Mouse (Mus musculus): ENCODE results near the gene Grik2. TPM values are rescaled to one million over a fixed set of nuclear protein-coding genes. Genes with fewer than 3 reads are reported as not detected.

Gene Grik2
- polyA plus RNA-seq (2016; fragmentation: Nextera tagmentation; extraction: Ambion mirVana): 17.0 and 20.3 TPM in 2 replicates

- peak within 1 kb of the TSS; percentile 66 for H3K4me2 ChIP-seq (replicated peaks)
- H3K9me3 ChIP-seq: no peaks in the 10 kb centered on the region
- H3K9ac ChIP-seq: peak within 1 kb of the TSS; percentile 78
- WGBS: under 1% methylated on average over 41 of the region's 41 CpGs
- no peaks in the 10 kb centered on the region for H3K36me3 ChIP-seq
- peak within 1 kb of the TSS; percentile 72 for H3K4me3 ChIP-seq
- peak; percentile 86 for ATAC-seq (ENCODE audit: low FRiP score, low read depth)
- H3K27me3 ChIP-seq (replicated peaks): 0 out of 2 replicates have a peak, but pooled peaks cover 4% of the 10 kb centered on the region
- peaks cover 12% of the 10 kb centered on the region; the same call in 1 of the 2 replicates for H3K4me1 ChIP-seq
- H3K27ac ChIP-seq: peak within 1 kb of the TSS; percentile 62; the same call in 1 of the 2 replicates
These were observed at the start of gene Grik2 for GRCm38 (mm10) chr10:49788381-49788906. Gene Grik2, minus strand, starts transcription at chr10:49788766.

DNA sequence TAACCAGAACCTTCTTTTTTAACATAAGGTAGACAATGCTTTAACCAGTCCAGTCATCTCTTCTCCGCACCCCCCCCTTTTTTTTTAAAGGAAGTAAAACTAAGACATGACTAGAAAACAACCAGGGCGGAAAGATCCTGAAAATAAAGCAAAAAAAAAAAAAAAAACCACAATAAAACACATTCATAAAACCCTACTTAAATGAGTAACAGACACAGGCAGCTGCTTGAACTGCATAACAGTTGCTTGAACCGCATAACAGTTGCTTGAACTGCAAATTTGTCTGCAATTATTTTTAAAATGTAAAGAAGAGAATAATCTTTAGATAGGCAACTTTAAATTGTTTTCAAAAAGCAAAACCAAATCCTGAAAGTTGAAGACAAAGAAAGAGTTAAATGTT is 45.8 kb upstream of the Grik2 start:
- Histone ChIP-seq H3K4me3 (no peak overlapping the region), H3K27me3 (replicated peaks) (no peaks in the 10 kb centered on the region), H3K4me2 (replicated peaks) (no peak overlapping the region), H3K36me3 (no peaks in the 10 kb centered on the region), H3K27ac (no peak overlapping the region), H3K9ac (no peak overlapping the region), H3K9me3 (no peaks in the 10 kb centered on the region), H3K4me1 (no peaks in the 10 kb centered on the region)
- ATAC-seq (ENCODE audit: low FRiP score, low read depth): no peak
- 87% methylated on average over 3 of the region's 3 CpGs for WGBS

- Histone ChIP-seq H3K36me3 (no peaks in the 10 kb centered on the region), H3K9ac (no peak overlapping the region), H3K27ac (no peak overlapping the region), H3K27me3 (replicated peaks) (no peaks in the 10 kb centered on the region), H3K4me1 (no peaks in the 10 kb centered on the region), H3K4me2 (replicated peaks) (no peak overlapping the region), H3K4me3 (no peak overlapping the region), H3K9me3 (no peaks in the 10 kb centered on the region)
- no peak for ATAC-seq (ENCODE audit: low FRiP score, low read depth)
These were observed 18.7 kb upstream of the Grik2 start for GRCm38 (mm10) chr10:49807276-49807675.

- no peaks in the 10 kb centered on the region for H3K9me3 ChIP-seq
- ATAC-seq (ENCODE audit: low FRiP score, low read depth): no peak
- H3K4me3 ChIP-seq: no peak overlapping the region
- H3K36me3 ChIP-seq: no peaks in the 10 kb centered on the region
- no peak overlapping the region for H3K27ac ChIP-seq
- WGBS: 80% methylated on average over 1 of the region's 1 CpGs
- no peaks in the 10 kb centered on the region for H3K27me3 ChIP-seq (replicated peaks)
- no peak overlapping the region for H3K4me2 ChIP-seq (replicated peaks)
- no peaks in the 10 kb centered on the region for H3K4me1 ChIP-seq
- H3K9ac ChIP-seq: no peak overlapping the region
These were observed 12.4 kb upstream of the Grik2 start for GRCm38 (mm10) chr10:49801001-49801400.

- Histone ChIP-seq H3K36me3 (no peaks in the 10 kb centered on the region), H3K4me1 (0 out of 2 replicates have a peak, but pooled peaks cover 6% of the 10 kb centered on the region), H3K27me3 (replicated peaks) (0 out of 2 replicates have a peak, but pooled peaks cover 4% of the 10 kb centered on the region), H3K9ac (no peak overlapping the region), H3K27ac (no peak overlapping the region), H3K9me3 (no peaks in the 10 kb centered on the region), H3K4me2 (replicated peaks) (no peak overlapping the region), H3K4me3 (no peak overlapping the region)
- no peak for ATAC-seq (ENCODE audit: low FRiP score, low read depth)
These were observed 5.6 kb upstream of the Grik2 start for GRCm38 (mm10) chr10:49794129-49794528.

- Histone ChIP-seq H3K36me3 (no peaks in the 10 kb centered on the region), H3K9ac (no peak overlapping the region), H3K4me3 (no peak overlapping the region), H3K27ac (no peak overlapping the region), H3K4me2 (replicated peaks) (no peak overlapping the region), H3K4me1 (0 out of 2 replicates have a peak, but pooled peaks cover 6% of the 10 kb centered on the region), H3K27me3 (replicated peaks) (0 out of 2 replicates have a peak, but pooled peaks cover 4% of the 10 kb centered on the region), H3K9me3 (no peaks in the 10 kb centered on the region)
- 21% methylated on average over 8 of the region's 8 CpGs for WGBS
- ATAC-seq (ENCODE audit: low FRiP score, low read depth): no peak
These were observed 1.8 kb upstream of the Grik2 start for GRCm38 (mm10) chr10:49790326-49790725.

GRCm38 (mm10) chr10:49789711-49790110 is 1.1 kb upstream of the Grik2 start:
- Histone ChIP-seq H3K4me3 (no peak overlapping the region), H3K4me2 (replicated peaks) (peak overlapping the region; percentile 66; the same call in 1 of the 2 replicates), H3K9ac (no peak overlapping the region)

DNA sequence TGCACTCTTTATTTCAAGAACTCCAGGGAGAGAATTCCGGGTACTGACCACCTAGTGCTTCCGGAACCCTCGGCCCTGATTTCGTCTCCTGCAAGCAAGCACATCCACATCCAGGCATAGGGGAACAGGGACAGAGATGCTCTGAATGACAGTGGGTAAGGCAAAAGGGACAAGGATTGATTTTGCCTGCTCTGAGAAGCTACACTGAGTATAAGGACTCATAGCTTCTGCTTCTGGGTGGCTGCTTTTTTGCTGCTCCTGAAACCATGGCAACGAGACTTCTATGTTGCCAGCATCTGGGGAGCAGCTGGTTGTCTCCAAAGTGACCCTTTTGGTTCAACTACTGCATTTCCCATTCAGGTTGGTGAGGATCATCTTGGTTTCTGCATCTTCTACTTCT is 348 bp upstream of the Grik2 start:
- WGBS: 9% methylated on average over 5 of the region's 5 CpGs
- H3K9me3 ChIP-seq: no peaks in the 10 kb centered on the region

More at GRCm38 (mm10) chr10:49789711-49790110, 1.1 kb upstream of the Grik2 start:
- H3K27me3 ChIP-seq (replicated peaks): 0 out of 2 replicates have a peak, but pooled peaks cover 4% of the 10 kb centered on the region
- ATAC-seq (ENCODE audit: low FRiP score, low read depth): no peak
- H3K4me1 ChIP-seq: 0 out of 2 replicates have a peak, but pooled peaks cover 6% of the 10 kb centered on the region
- H3K9me3 ChIP-seq: no peaks in the 10 kb centered on the region
- WGBS: 51% methylated on average over 4 of the region's 4 CpGs
- no peak overlapping the region for H3K27ac ChIP-seq
- H3K36me3 ChIP-seq: no peaks in the 10 kb centered on the region

DNA sequence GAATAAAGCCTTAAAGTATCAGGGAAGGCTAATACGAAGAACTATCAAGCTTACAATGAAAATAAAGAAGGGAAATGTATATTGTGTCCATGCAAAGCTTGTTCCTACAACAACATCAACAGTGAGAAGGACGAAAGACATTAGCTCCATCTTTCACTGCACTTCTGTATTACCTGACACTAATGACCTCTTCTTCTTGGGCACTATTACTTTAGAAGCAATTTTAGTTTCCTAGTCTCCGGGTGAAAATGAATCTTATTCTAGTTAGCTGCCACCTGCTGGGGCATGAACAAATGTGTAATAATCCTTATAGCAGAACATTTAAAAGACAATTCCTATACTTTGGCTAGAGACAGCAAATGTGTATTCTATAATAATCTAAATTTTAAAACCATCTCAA is 1.9 kb downstream of the Grik2 start:
- Histone ChIP-seq H3K27ac (no peak overlapping the region), H3K4me3 (peak overlapping the region; percentile 21), H3K9me3 (no peaks in the 10 kb centered on the region), H3K27me3 (replicated peaks) (0 out of 2 replicates have a peak, but pooled peaks cover 4% of the 10 kb centered on the region), H3K4me2 (replicated peaks) (peak overlapping the region; percentile 33), H3K36me3 (no peaks in the 10 kb centered on the region), H3K9ac (no peak overlapping the region), H3K4me1 (peaks cover 21% of the 10 kb centered on the region; the same call in 1 of the 2 replicates)
- ATAC-seq (ENCODE audit: low FRiP score, low read depth): no peak
- whole genome bisulfite sequencing: 41% methylated on average over 3 of the region's 3 CpGs

More for the DNA sequence above, 348 bp upstream of the Grik2 start:
- Histone ChIP-seq H3K27ac (no peak overlapping the region), H3K27me3 (replicated peaks) (0 out of 2 replicates have a peak, but pooled peaks cover 4% of the 10 kb centered on the region), H3K4me2 (replicated peaks) (peak overlapping the region; percentile 66), H3K4me3 (peak overlapping the region; percentile 72), H3K36me3 (no peaks in the 10 kb centered on the region), H3K9ac (peak overlapping the region; percentile 78; the same call in 1 of the 2 replicates), H3K4me1 (peaks cover 7% of the 10 kb centered on the region; the same call in 1 of the 2 replicates)
- ATAC-seq (ENCODE audit: low FRiP score, low read depth): no peak; the same call in 1 of the 2 replicates

- peak overlapping the region; percentile 36; the same call in 1 of the 2 replicates for H3K4me2 ChIP-seq (replicated peaks)
- whole genome bisulfite sequencing: 41% methylated on average over 2 of the region's 2 CpGs
These were observed 3.1 kb downstream of the Grik2 start for GRCm38 (mm10) chr10:49785477-49785876.

GRCm38 (mm10) chr10:49784831-49785230 is 3.7 kb downstream of the Grik2 start:
- H3K4me3 ChIP-seq: no peak overlapping the region

More at GRCm38 (mm10) chr10:49785477-49785876, 3.1 kb downstream of the Grik2 start:
- H3K9me3 ChIP-seq: no peaks in the 10 kb centered on the region
- H3K27ac ChIP-seq: no peak overlapping the region
- H3K27me3 ChIP-seq (replicated peaks): 0 out of 2 replicates have a peak, but pooled peaks cover 4% of the 10 kb centered on the region
- no peak overlapping the region for H3K9ac ChIP-seq
- peaks cover 19% of the 10 kb centered on the region for H3K4me1 ChIP-seq
- H3K36me3 ChIP-seq: no peaks in the 10 kb centered on the region
- ATAC-seq (ENCODE audit: low FRiP score, low read depth): no peak
- no peak overlapping the region for H3K4me3 ChIP-seq

DNA sequence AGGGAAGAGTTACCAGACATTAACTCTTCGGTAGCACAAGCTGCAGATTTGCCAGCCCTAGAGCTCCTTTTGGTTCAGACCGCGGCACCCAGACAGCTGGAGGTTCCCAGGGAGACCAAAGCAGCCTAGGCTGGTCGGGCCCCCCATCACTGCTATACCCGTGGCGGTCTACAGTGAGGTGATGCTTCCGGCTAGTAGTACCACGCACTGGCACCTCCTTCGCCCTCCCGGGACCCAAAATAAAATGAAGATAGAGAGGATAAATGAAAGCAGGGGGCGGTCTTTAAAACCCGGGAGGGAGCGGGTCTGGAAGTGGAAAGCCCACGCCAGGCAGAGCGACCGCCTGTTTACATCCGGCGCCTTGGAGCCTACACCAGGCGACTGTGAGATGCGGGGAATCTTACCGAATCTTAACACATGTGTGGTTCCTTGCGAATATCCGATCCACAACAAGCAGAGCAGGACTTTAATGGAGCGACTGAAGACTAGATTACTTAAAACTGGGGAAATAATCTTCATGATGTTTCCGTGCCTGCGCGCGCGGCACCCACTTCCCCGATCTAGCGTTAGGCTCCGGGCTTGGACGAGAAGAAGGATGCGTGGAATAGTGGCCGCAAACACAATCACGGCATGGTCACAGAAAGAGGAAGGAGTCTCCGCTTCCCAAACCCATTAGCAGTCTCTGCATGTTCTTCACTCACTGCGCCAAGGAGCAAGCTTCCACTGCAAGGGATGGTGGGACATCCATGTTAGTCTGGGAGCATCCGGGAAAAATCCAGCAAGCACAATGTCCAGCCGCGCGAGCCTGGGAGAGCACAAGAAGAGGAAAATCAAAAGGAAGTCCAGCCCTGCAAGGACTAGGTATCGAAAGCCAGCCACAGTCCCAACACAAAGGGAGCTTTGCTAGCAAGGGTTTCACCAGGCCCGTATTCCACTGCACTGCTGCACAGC is 5.5 kb downstream of the Grik2 start:
- Histone ChIP-seq H3K9me3 (no peaks in the 10 kb centered on the region), H3K27ac (peak overlapping the region; percentile 66), H3K36me3 (no peaks in the 10 kb centered on the region), H3K4me2 (replicated peaks) (peak overlapping the region; percentile 77), H3K27me3 (replicated peaks) (no peaks in the 10 kb centered on the region), H3K4me1 (peaks cover 15% of the 10 kb centered on the region), H3K9ac (peak overlapping the region; percentile 67), H3K4me3 (peak overlapping the region; percentile 49)
- WGBS: under 1% methylated on average over 44 of the region's 44 CpGs
- ATAC-seq (ENCODE audit: low FRiP score, low read depth): peak; percentile 90

More at GRCm38 (mm10) chr10:49784831-49785230, 3.7 kb downstream of the Grik2 start:
- Histone ChIP-seq H3K9ac (no peak overlapping the region), H3K4me2 (replicated peaks) (peak overlapping the region; percentile 36; the same call in 1 of the 2 replicates), H3K36me3 (no peaks in the 10 kb centered on the region), H3K9me3 (no peaks in the 10 kb centered on the region), H3K4me1 (peaks cover 15% of the 10 kb centered on the region), H3K27me3 (replicated peaks) (0 out of 2 replicates have a peak, but pooled peaks cover 4% of the 10 kb centered on the region), H3K27ac (no peak overlapping the region)
- no peak for ATAC-seq (ENCODE audit: low FRiP score, low read depth)
- 16% methylated on average over 2 of the region's 2 CpGs for WGBS
